Mouse (Mus musculus) heart, postnatal 36 days (tissue): ENCODE results near the gene Gm36210. TPM values are rescaled to one million over a fixed set of nuclear protein-coding genes. Genes with fewer than 3 reads are reported as not detected.

Source experiments
- DNase-seq, 2 experiments: peaks; one replicate each; pipeline ENCODE4 v3.0.0; 2021 to 2022
- intact Hi-C: fragments of 180-260 bp; cut with DNase I; formaldehyde crosslinking; loops from one replicate; pipeline ENCODE4 v1.15.1; 2025
- total RNA-seq, 2 experiments: library from RNA; stranded (reverse); gene quantifications; 2 replicates each; pipeline ENCODE4 v1.2.3; 2021

The Gm36210 gene
- total RNA-seq, 2 experiments from 2014 or later = not detected

GRCm38 (mm10) chr7:4856508-4856907, 49.8 kb downstream of the Gm36210 start:
- intact Hi-C loops = no loop called here
- no peak for DNase-seq

GRCm38 (mm10) chr7:4853613-4854012, 52.7 kb downstream of the Gm36210 start:
- intact Hi-C loops = no loop called here
- no peak for DNase-seq

GRCm38 (mm10) chr7:4851315-4851688, 55.0 kb downstream of the Gm36210 start:
- DNase-seq = no peak
- intact Hi-C loops = no loop called here

- intact Hi-C loops = no loop called here
- no peak for DNase-seq
Measured at GRCm38 (mm10) chr7:4850621-4851314, 55.5 kb downstream of the Gm36210 start.

GRCm38 (mm10) chr7:4849372-4849771, 56.9 kb downstream of the Gm36210 start:
- intact Hi-C loops = no loop called here
- DNase-seq = no peak

Other genes with a start within 250 kb of the Gm36210 start
- 10 to 100 TPM; 72.1 to 73.7 TPM for gene Ppp6r1, start 247.5 kb downstream of the Gm36210 start, total RNA-seq
- 10 to 100 TPM; 27.2 to 34.7 TPM for gene Hspbp1, start 221.4 kb downstream of the Gm36210 start, total RNA-seq
- 1 to 10 TPM; 1.2 TPM for gene Brsk1, start 215.9 kb downstream of the Gm36210 start, total RNA-seq
- gene Tmem150b, start 181.3 kb downstream of the Gm36210 start, total RNA-seq = under 1 TPM; 0.11 to 0.30 TPM
- 10 to 100 TPM; 14.8 to 15.9 TPM for gene Kmt5c, start 166.4 kb downstream of the Gm36210 start, total RNA-seq
- gene Cox6b2, start 153.4 kb downstream of the Gm36210 start, total RNA-seq = 1 to 10 TPM; 1.9 to 2.3 TPM
- not detected for gene Fam71e2, start 135.2 kb downstream of the Gm36210 start, total RNA-seq
- gene Il11, start 123.7 kb downstream of the Gm36210 start, total RNA-seq = not detected
- not detected for gene Tmem190, start 123.6 kb downstream of the Gm36210 start, total RNA-seq
- gene Tmem238, start 116.9 kb downstream of the Gm36210 start, total RNA-seq = 1 to 10 TPM; 4.4 to 5.7 TPM
- 100 to 1,000 TPM; 515 to 545 TPM for gene Rpl28, start 113.6 kb downstream of the Gm36210 start, total RNA-seq
- gene Ube2s, start 93.9 kb downstream of the Gm36210 start, total RNA-seq = 10 to 100 TPM; 89.8 to 95.7 TPM
- not detected for gene Shisa7, start 61.8 kb downstream of the Gm36210 start, total RNA-seq
- gene Isoc2b, start 36.3 kb downstream of the Gm36210 start, total RNA-seq = 1 to 10 TPM; 3.9 to 4.6 TPM
- gene Isoc2a, start 29.4 kb downstream of the Gm36210 start, total RNA-seq = 10 to 100 TPM; 45.4 to 48.8 TPM
- gene Zfp628, start 8.7 kb upstream of the Gm36210 start, total RNA-seq = 1 to 10 TPM; 7.2 to 9.2 TPM
- 1 to 10 TPM; 4.3 to 5.1 TPM for gene Nat14, start 15.5 kb upstream of the Gm36210 start, total RNA-seq
- 1 to 10 TPM; 3.9 to 4.1 TPM for gene Ssc5d, start 19.3 kb upstream of the Gm36210 start, total RNA-seq
- gene Sbk2, start 57.9 kb upstream of the Gm36210 start, total RNA-seq = 10 to 100 TPM; 26.5 to 34.0 TPM
- gene Sbk3, start 64.7 kb upstream of the Gm36210 start, total RNA-seq = 10 to 100 TPM; 31.5 to 45.5 TPM
- gene Zfp579, start 89.6 kb upstream of the Gm36210 start, total RNA-seq = 10 to 100 TPM; 14.2 to 16.4 TPM
- 10 to 100 TPM in 1 of 2 experiments, 1 to 10 TPM in 1; 9.7 to 10.4 TPM for gene Zfp524, start 107.9 kb upstream of the Gm36210 start, total RNA-seq
- 10 to 100 TPM; 17.0 to 21.6 TPM for gene Fiz1, start 108.2 kb upstream of the Gm36210 start, total RNA-seq
- gene Gm44973, start 109.0 kb upstream of the Gm36210 start, total RNA-seq = not detected
- gene Zfp865, start 113.9 kb upstream of the Gm36210 start, total RNA-seq = 10 to 100 TPM; 14.1 to 14.9 TPM
- gene Ccdc106, start 114.0 kb upstream of the Gm36210 start, total RNA-seq = not detected
- not detected for gene 4632433K11Rik, start 127.6 kb upstream of the Gm36210 start, total RNA-seq
- 1 to 10 TPM; 5.2 to 6.1 TPM for gene Zfp784, start 131.9 kb upstream of the Gm36210 start, total RNA-seq
- gene Zfp580, start 145.0 kb upstream of the Gm36210 start, total RNA-seq = 1 to 10 TPM; 5.6 to 5.7 TPM
- gene U2af2, start 155.6 kb upstream of the Gm36210 start, total RNA-seq = 10 to 100 TPM; 62.4 to 70.8 TPM
- 100 to 1,000 TPM; 176 to 184 TPM for gene Epn1, start 173.7 kb upstream of the Gm36210 start, total RNA-seq
- not detected for gene Rfpl4, start 210.4 kb upstream of the Gm36210 start, total RNA-seq
- gene Rasl2-9, start 219.4 kb upstream of the Gm36210 start, total RNA-seq = 1 to 10 TPM; 6.2 to 6.9 TPM
- gene Vmn1r55, start 243.2 kb upstream of the Gm36210 start, total RNA-seq = not detected